Mouse (Mus musculus) heart, postnatal 10 days (tissue): ENCODE measurements around the gene Vmn1r29. TPM values are rescaled to one million over a fixed set of nuclear protein-coding genes. Genes with fewer than 3 reads are reported as not detected.
"Not testable (repeated sequence)": the region's sequence is repeated elsewhere in the genome, so short reads cannot be mapped to it uniquely, and the experiment has no call there.

Source experiments
- DNase-seq, 2 experiments: peaks; one replicate each; pipeline ENCODE4 v3.0.0; 2021
- intact Hi-C: fragments of 180-260 bp; cut with DNase I; formaldehyde crosslinking; loops from one replicate; pipeline ENCODE4 v1.15.1; 2025
- total RNA-seq, 2 experiments: library from RNA; stranded (reverse); gene quantifications; 2 replicates each; pipeline ENCODE4 v1.2.3; 2021

The Vmn1r29 gene
- not detected for total RNA-seq

DNA sequence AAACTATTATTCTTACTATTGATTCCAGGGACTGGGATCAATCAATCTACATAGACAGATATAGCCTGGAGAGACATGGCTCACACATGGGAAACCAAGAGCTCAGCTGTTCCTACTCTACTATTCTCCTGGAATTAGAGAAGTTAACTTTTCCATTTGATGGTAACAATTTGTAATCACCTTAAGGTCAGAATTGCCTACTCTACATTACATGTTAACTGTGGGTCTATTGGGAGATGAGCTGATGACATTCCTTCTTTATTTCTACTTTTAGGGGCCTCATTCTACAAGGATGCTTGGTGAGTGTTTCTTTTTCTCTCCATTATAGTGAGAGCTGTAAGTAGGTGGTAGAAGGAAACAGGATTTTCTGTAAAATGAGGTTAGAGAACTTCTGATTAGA, at the start of gene Vmn1r29:
Gene Vmn1r29 (plus strand): TSS at position 301 of the 400 bp plus-strand sequence.
- intact Hi-C loops = no loop called here
- no peak for DNase-seq

DNA sequence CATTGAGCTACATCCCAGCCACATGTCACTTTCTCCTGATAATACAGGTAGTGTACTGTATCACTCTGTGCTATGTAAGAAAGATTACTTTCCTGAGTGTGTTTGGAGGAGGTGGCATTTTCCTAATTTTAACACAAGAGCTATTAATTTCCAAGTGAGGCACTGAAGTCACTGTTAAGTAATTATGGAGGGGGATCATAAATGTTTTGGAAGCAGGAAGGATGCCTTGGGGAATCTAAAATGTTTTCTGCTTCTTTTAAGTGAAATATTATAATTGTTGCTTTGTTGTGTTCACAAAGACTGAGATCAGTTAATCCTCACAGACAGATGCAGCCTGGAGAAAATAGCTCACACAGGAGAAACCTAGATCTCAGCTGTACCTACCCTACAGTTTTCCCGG, 39.6 kb upstream of the Vmn1r29 start, which contains the start of gene Vmn1r28:
Gene Vmn1r28 (plus strand): TSS at position 301 of the 400 bp plus-strand sequence.
- DNase-seq = no peak
- intact Hi-C loops = no loop called here

DNA sequence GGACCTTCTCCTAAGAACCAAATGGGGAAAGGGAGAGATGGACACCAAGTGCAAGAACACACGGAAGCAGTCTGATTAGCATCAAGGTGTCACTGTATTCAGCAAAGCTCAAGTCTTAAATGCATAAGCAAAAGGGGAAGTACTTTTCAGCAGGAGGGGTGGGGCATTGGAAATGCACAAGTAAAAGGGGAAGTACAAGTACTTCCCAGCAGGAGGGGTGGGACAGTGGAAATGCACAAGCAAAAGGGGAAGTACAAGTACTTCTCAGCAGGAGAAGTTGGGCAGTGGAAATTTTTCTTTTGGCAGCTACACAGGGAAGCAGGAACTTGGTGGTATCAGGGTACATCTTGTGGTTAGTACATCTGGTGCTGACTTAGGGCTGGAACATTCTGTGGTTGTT, 21.7 kb upstream of the Vmn1r29 start:
- DNase-seq, intact Hi-C loops: not testable (repeated sequence)

DNA sequence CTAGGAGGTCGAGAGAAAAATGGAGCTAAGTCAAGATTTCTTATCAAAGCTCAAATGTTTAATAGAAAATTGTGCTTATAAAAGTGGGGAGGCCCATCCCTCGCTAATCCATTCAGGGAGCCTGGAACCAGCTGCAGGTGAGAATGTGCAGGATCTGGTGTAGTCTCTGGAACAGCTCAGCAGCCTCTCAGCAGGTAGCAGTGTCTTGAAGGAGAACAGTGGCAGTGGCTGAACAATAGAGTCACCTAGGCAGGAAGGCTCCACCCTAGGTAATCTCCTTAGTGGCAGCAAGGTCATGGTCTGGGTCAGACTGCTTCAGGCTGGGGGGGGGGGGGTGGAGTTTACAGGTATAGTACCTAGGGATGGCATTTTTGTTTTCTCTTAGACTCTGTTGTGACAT, 9.1 kb upstream of the Vmn1r29 start:
- no peak for DNase-seq
- intact Hi-C loops = no loop called here

DNA sequence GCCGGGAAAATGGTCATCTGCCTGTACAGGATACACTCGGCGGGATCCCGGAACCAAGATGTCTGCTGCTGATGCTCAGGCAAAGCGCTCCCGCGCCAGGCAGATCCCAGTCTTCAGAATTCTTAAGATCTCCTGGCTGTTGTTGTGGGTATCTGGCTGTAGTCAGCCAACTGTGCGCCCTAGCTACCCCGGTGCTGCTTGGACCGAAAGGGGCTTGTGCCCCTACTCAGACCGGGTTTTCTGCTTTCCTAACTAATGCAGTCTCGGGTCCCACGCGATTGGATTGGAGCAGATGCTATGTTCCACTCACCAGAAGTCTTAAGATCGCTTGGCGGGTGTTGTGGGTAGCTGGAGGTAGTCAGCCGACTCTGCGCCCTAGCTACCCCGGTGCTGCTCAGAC, 2.8 kb upstream of the Vmn1r29 start:
- DNase-seq, intact Hi-C loops: not testable (repeated sequence)

DNA sequence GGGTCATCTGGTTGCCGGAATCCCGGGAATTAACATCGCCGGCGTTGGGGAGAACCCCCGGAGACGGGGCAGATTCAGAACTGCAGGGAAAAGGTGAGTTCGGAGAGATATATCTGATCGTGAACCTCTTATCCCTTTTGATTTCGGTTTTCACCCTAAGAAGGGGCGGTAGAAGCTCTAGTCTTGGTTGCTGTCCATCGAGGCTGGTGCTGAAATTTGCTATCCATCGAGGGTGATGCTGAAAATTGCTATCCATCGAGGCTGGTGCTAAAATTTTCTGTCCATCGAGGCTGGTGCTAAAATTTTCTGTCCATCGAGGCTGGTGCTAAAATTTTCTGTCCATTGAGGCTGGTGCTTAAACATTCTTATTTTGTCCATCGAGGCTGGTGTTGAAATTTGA, 29.3 kb downstream of the Vmn1r29 start:
- DNase-seq = peak in 1 of 2 experiments; percentile 3
- intact Hi-C loops = not testable (repeated sequence)

Other genes starting within 250 kb of the Vmn1r29 start
- not detected for gene Vmn1r27, start 82.7 kb upstream of the Vmn1r29 start, total RNA-seq
- not detected for gene Vmn1r28, start 39.5 kb upstream of the Vmn1r29 start, total RNA-seq
- gene Vmn1r30, start 141.8 kb downstream of the Vmn1r29 start, total RNA-seq = not detected
- gene Vmn1r31, start 173.8 kb downstream of the Vmn1r29 start, total RNA-seq = not detected